Mouse (Mus musculus) myocyte (in vitro differentiated cells): ENCODE measurements around the gene Mrgpre. TPM values are rescaled to one million over a fixed set of nuclear protein-coding genes. Genes with fewer than 3 reads are reported as not detected.

ENCODE experiments used
- H3K27me3 ChIP-seq: one replicate; pipeline ENCODE4 v1.6.1; 2011; ENCODE audit not compliant: control insufficient read depth, insufficient read depth, insufficient read length
- H3K36me3 ChIP-seq: one replicate; pipeline ENCODE4 v1.6.1; 2011; ENCODE audit not compliant: control insufficient read depth, insufficient read depth
- H3K4me2 ChIP-seq: one replicate; pipeline ENCODE4 v1.6.1; 2011; ENCODE audit warnings: low read depth, control low read depth
- H3K4me3 ChIP-seq: one replicate; pipeline ENCODE4 v1.5.1; 2011; ENCODE audit warnings: mild to moderate bottlenecking, control low read depth, moderate library complexity
- H3K79me2 ChIP-seq: one replicate; pipeline ENCODE4 v1.6.1; 2011; ENCODE audit not compliant: control insufficient read depth, insufficient read depth
- H3ac ChIP-seq: one replicate; pipeline ENCODE4 v1.6.1; 2011; ENCODE audit not compliant: control insufficient read depth, insufficient read length
- CEBPB ChIP-seq: IDR thresholded peaks from 2 replicates; pipeline ENCODE4 v1.6.1; 2011; ENCODE audit warnings: mild to moderate bottlenecking, moderate library complexity; ENCODE audit not compliant: poor library complexity, insufficient read depth, severe bottlenecking
- E2F4 ChIP-seq: IDR thresholded peaks from one replicate; pipeline ENCODE4 v1.6.1; 2011; ENCODE audit warnings: mild to moderate bottlenecking, control low read depth, moderate library complexity; ENCODE audit not compliant: insufficient read depth
- MAX ChIP-seq: IDR thresholded peaks from one replicate; pipeline ENCODE4 v1.6.1; 2011; ENCODE audit warnings: low read depth, mild to moderate bottlenecking, control low read depth
- MYOD1 ChIP-seq, 3 experiments: IDR thresholded peaks; one replicate each; pipeline ENCODE4 v1.6.1; 2011; ENCODE audit warnings: control low read depth in 2 of 3, low read depth in 2 of 3, mild to moderate bottlenecking in 2 of 3, moderate library complexity in 1 of 3; ENCODE audit not compliant: insufficient read length in 2 of 3, control insufficient read depth in 1 of 3
- MYOG ChIP-seq, 3 experiments: IDR thresholded peaks; one replicate each; pipeline ENCODE4 v1.6.1; 2011; ENCODE audit warnings: control low read depth in 2 of 3, low read depth in 2 of 3, mild to moderate bottlenecking in 2 of 3; ENCODE audit not compliant: insufficient read length in 2 of 3, control insufficient read depth in 1 of 3, insufficient read depth in 1 of 3
- POLR2A ChIP-seq: IDR thresholded peaks from one replicate; pipeline ENCODE4 v1.6.1; 2011; ENCODE audit warnings: low read depth, mild to moderate bottlenecking, control low read depth, moderate library complexity; ENCODE audit not compliant: insufficient read length
- POLR2AphosphoS2 ChIP-seq: IDR thresholded peaks from one replicate; pipeline ENCODE4 v1.6.1; 2011; ENCODE audit warnings: low read depth, control low read depth; ENCODE audit not compliant: insufficient read length
- REST ChIP-seq: IDR thresholded peaks from one replicate; pipeline ENCODE4 v1.6.1; 2011; ENCODE audit warnings: mild to moderate bottlenecking, control low read depth, moderate library complexity; ENCODE audit not compliant: insufficient read depth, insufficient read length
- SRF ChIP-seq: IDR thresholded peaks from one replicate; pipeline ENCODE4 v1.6.1; 2011; ENCODE audit warnings: low read depth; ENCODE audit not compliant: control insufficient read depth, insufficient read length
- TCF12 ChIP-seq: IDR thresholded peaks from one replicate; pipeline ENCODE4 v1.6.1; 2011; ENCODE audit warnings: mild to moderate bottlenecking, control low read depth; ENCODE audit not compliant: poor library complexity, insufficient read depth, severe bottlenecking
- TCF3 ChIP-seq: IDR thresholded peaks from one replicate; pipeline ENCODE4 v1.6.1; 2011; ENCODE audit warnings: low read depth, control low read depth; ENCODE audit not compliant: insufficient read length
- USF1 ChIP-seq: IDR thresholded peaks from one replicate; pipeline ENCODE4 v1.6.1; 2011; ENCODE audit warnings: low read depth, mild to moderate bottlenecking, control low read depth, moderate library complexity
- polyA plus RNA-seq: library from polyadenylated mRNA; unstranded; fragments of >200 nt; fragmentation: generic; extraction: Trizol; gene quantifications from one replicate; pipeline ENCODE4 v1.2.1, GENCODE M21; 2012; ENCODE audit warnings: missing spikeins

Gene Mrgpre
- polyA plus RNA-seq, 1 experiment = 1.9 TPM

GRCm38 (mm10) chr7:143755357-143756124 is 28.8 kb downstream of the Mrgpre start:
- Histone ChIP-seq H3ac (no peak overlapping the region), H3K27me3 (no peaks in the 10 kb centered on the region), H3K36me3 (no peaks in the 10 kb centered on the region), H3K4me3 (no peak overlapping the region), H3K4me2 (no peak overlapping the region), H3K79me2 (no peaks in the 10 kb centered on the region)
- no peak for TF ChIP-seq TCF3
- no peak for TF ChIP-seq MYOG (IDR thresholded peaks at IDR 0.05; ENCODE audit: control insufficient read depth in 1 of 3, insufficient read depth in 1 of 3, insufficient read length in 2 of 3, low read depth in 2 of 3)
- TF ChIP-seq SRF = no peak
- TF ChIP-seq E2F4 = no peak
- TF ChIP-seq TCF12 = no peak
- TF ChIP-seq USF1 = no peak
- no peak for TF ChIP-seq MYOD1 (IDR thresholded peaks at IDR 0.05; ENCODE audit: control insufficient read depth in 1 of 3, insufficient read length in 2 of 3, low read depth in 2 of 3)
- no peak for TF ChIP-seq POLR2A
- TF ChIP-seq CEBPB = no peak
- no peak for TF ChIP-seq POLR2AphosphoS2
- no peak for TF ChIP-seq REST
- TF ChIP-seq MAX = no peak

DNA sequence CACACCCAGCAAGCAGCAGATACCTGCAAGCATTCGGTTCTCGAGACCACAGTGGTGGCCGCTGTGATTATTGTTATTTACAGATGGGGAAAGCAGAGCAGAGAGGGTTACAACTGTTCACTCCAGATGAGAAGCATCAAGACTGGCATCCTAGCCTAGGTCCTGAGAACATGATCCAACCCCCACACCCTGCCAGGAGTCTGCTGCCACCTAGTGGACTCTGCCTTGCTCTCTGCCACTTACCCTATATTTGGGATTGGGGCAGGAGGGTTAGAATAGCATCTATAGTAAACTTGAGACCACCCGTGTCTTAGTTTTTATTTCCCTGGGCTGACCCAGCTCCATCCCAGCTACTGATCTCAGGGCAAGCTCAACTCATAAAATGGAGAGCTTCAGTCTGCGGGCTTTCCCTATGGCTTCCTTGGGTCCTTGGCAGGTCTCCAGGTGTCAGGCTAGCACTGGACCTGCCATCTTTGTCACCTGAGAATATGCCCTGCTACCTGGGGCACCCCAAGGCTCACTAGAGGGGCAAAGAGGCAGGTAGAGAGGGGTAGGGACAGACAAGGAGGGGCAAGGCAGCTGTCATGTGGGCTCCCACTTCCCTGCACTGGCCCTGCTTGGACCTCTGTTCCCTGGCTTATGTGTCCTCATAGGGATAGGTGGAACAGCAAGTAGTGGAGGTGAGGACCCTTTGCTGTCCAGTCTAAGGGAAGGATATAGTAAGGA is 30.1 kb downstream of the Mrgpre start:
- no peaks in the 10 kb centered on the region for H3K79me2 ChIP-seq
- no peaks in the 10 kb centered on the region for H3K36me3 ChIP-seq
- TF ChIP-seq SRF (no peak), TCF12 (no peak), REST (no peak), MYOG (IDR thresholded peaks at IDR 0.05; ENCODE audit: control insufficient read depth in 1 of 3, insufficient read depth in 1 of 3, insufficient read length in 2 of 3, low read depth in 2 of 3) (no peak), TCF3 (no peak), POLR2AphosphoS2 (no peak), CEBPB (no peak), MAX (no peak), USF1 (no peak)
- no peak overlapping the region for H3K4me3 ChIP-seq
- H3K4me2 ChIP-seq = no peak overlapping the region
- no peaks in the 10 kb centered on the region for H3K27me3 ChIP-seq
- no peak overlapping the region for H3ac ChIP-seq

DNA sequence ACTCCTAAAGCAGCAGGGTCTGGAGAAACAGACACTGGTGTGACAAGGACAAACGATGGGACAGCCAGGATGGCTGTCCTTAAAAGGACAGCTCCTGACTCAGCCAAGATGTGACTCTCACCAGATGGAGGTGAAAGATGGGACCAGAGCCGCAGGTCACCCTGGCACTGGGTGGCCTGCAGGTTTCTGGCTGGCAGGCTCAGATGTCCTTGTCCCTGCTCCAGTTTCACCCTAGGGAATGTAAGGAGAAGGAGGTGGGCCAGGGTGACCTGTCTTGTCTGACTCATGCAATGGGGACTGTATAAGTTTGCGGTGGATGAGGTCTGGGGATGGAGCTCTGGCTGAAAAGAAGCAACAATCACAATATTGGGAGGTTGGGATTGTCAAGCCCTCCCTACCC is 31.7 kb downstream of the Mrgpre start:
- H3K4me3 ChIP-seq = no peak overlapping the region
- H3ac ChIP-seq = no peak overlapping the region
- H3K79me2 ChIP-seq = no peaks in the 10 kb centered on the region
- TF ChIP-seq MAX (no peak), E2F4 (no peak), TCF3 (no peak), USF1 (no peak), MYOG (IDR thresholded peaks at IDR 0.05; ENCODE audit: control insufficient read depth in 1 of 3, insufficient read depth in 1 of 3, insufficient read length in 2 of 3, low read depth in 2 of 3) (no peak), CEBPB (no peak), POLR2A (no peak), SRF (no peak), MYOD1 (IDR thresholded peaks at IDR 0.05; ENCODE audit: control insufficient read depth in 1 of 3, insufficient read length in 2 of 3, low read depth in 2 of 3) (no peak), REST (no peak), POLR2AphosphoS2 (no peak), TCF12 (no peak)
- H3K4me2 ChIP-seq = no peak overlapping the region
- no peaks in the 10 kb centered on the region for H3K27me3 ChIP-seq
- H3K36me3 ChIP-seq = no peaks in the 10 kb centered on the region

DNA sequence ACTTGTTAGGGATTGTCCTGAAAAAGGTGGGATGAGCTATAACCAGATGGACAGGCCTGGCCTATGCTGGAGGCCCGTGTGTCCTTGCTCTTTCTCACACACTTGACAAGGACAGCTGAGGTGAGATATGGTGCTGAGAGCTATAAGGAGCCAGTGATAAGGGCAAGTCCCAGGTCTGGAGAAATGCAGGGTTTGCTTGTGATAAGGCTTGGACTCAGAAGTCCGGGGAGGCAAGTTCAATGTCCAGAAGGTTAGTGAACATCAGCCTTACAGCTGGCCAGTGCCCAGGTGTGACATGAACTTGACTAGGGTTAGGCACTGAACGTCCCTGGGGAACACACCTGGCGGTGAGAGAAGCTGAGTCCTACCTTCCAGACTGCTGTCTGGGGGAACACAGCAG is 32.2 kb downstream of the Mrgpre start:
- H3K36me3 ChIP-seq = no peaks in the 10 kb centered on the region
- H3K27me3 ChIP-seq = no peaks in the 10 kb centered on the region
- no peak overlapping the region for H3ac ChIP-seq
- TF ChIP-seq REST (no peak), TCF12 (no peak), SRF (no peak), E2F4 (no peak), POLR2AphosphoS2 (no peak)
- H3K4me2 ChIP-seq = no peak overlapping the region
- H3K79me2 ChIP-seq = no peaks in the 10 kb centered on the region
- no peak overlapping the region for H3K4me3 ChIP-seq

DNA sequence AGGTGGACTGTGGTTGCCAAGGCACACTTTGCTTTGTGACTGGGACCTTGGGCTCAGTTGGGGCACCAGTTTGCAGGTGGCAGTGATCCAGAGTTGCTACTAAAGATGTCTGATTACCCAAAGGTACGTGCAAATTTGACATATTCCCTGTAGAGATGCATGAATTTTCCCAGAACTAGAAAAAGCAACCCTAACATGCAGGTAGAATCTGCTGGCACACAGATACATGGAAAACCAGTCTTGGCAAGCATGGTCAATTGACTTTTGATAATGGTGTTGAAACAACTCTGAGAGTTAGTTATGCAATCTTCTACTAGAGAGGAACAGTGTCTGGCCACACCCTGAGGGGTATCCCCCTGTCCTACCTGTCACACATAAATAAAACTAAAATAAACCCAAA is 32.9 kb downstream of the Mrgpre start:
- no peak overlapping the region for H3K4me3 ChIP-seq
- no peak overlapping the region for H3ac ChIP-seq
- H3K4me2 ChIP-seq = no peak overlapping the region
- H3K79me2 ChIP-seq = no peaks in the 10 kb centered on the region
- H3K36me3 ChIP-seq = no peaks in the 10 kb centered on the region
- TF ChIP-seq POLR2A (no peak), SRF (no peak), E2F4 (no peak), MYOG (IDR thresholded peaks at IDR 0.05; ENCODE audit: control insufficient read depth in 1 of 3, insufficient read depth in 1 of 3, insufficient read length in 2 of 3, low read depth in 2 of 3) (no peak), REST (no peak), MAX (no peak), TCF12 (no peak), POLR2AphosphoS2 (no peak), USF1 (no peak), TCF3 (no peak), MYOD1 (IDR thresholded peaks at IDR 0.05; ENCODE audit: control insufficient read depth in 1 of 3, insufficient read length in 2 of 3, low read depth in 2 of 3) (no peak), CEBPB (no peak)
- no peaks in the 10 kb centered on the region for H3K27me3 ChIP-seq
